Mouse (Mus musculus): ENCODE measurements around the gene Srsf11.

Srsf11 gene

GRCm38 (mm10) chr3:157979619-157980018 is 56.8 kb downstream of the Srsf11 start:
- no peak for DNase-seq

- DNase-seq, result no peak
Observed at GRCm38 (mm10) chr3:157973236-157973635, 63.2 kb downstream of the Srsf11 start.

- no peak for DNase-seq
Observed at GRCm38 (mm10) chr3:157971151-157971550, 65.3 kb downstream of the Srsf11 start.

Measured in kidney, adult 8-10 months (tissue).